Mouse (Mus musculus): ENCODE measurements at regions not wholly inside any gene's neighbourhood (a gene's known extent, or its start where the extent isn't known, plus 50 kb on each side); places are given as distances from the start of the nearest gene placed in this dataset.

- Histone ChIP-seq H3K4me3 (ENCODE audit: low read depth, low read length) (no peak overlapping the region), H3K9ac (ENCODE audit: low read depth, low read length) (no peak overlapping the region), H3K36me3 (ENCODE audit: control insufficient read depth, insufficient read depth) (no peaks in the 10 kb centered on the region), H3K9me3 (ENCODE audit: control insufficient read depth) (no peaks in the 10 kb centered on the region), H3K27ac (ENCODE audit: low read depth, low read length) (no peak overlapping the region), H3K4me2 (replicated peaks; ENCODE audit: low read depth) (no peak overlapping the region), H3K27me3 (replicated peaks; ENCODE audit: control insufficient read depth, insufficient read depth, low read length) (no peaks in the 10 kb centered on the region), H3K4me1 (replicated peaks; ENCODE audit: control insufficient read depth, insufficient read depth, low read length) (no peaks in the 10 kb centered on the region)
- no peak for ATAC-seq
- TF ChIP-seq CTCF (IDR thresholded peaks at IDR 0.05; ENCODE audit: low read depth) = no peak
- WGBS = 78% methylated on average over 5 of the region's 5 CpGs
These were observed 138.7 kb downstream of the Foxo1 start for GRCm38 (mm10) chr3:52406778-52407318.

- Histone ChIP-seq H3K4me2 (replicated peaks; ENCODE audit: low read depth) (no peak overlapping the region), H3K27ac (ENCODE audit: low read depth, low read length) (no peak overlapping the region), H3K27me3 (replicated peaks; ENCODE audit: control insufficient read depth, insufficient read depth, low read length) (no peaks in the 10 kb centered on the region), H3K36me3 (ENCODE audit: control insufficient read depth, insufficient read depth) (no peaks in the 10 kb centered on the region), H3K9me3 (ENCODE audit: control insufficient read depth) (no peaks in the 10 kb centered on the region), H3K4me3 (ENCODE audit: low read depth, low read length) (no peak overlapping the region), H3K9ac (ENCODE audit: low read depth, low read length) (no peak overlapping the region), H3K4me1 (replicated peaks; ENCODE audit: control insufficient read depth, insufficient read depth, low read length) (peaks cover 5% of the 10 kb centered on the region; the same call in 1 of the 2 replicates)
- no peak for TF ChIP-seq CTCF (IDR thresholded peaks at IDR 0.05; ENCODE audit: low read depth)
- ATAC-seq = no peak
- WGBS = 33% methylated on average over 4 of the region's 4 CpGs
These were observed 136.5 kb downstream of the Foxo1 start for GRCm38 (mm10) chr3:52404636-52405035.

GRCm38 (mm10) chr3:52403032-52403431 is 134.9 kb downstream of the Foxo1 start:
- H3K4me2 ChIP-seq (replicated peaks; ENCODE audit: low read depth) = no peak overlapping the region
- no peaks in the 10 kb centered on the region for H3K36me3 ChIP-seq (ENCODE audit: control insufficient read depth, insufficient read depth)
- H3K9me3 ChIP-seq (ENCODE audit: control insufficient read depth) = no peaks in the 10 kb centered on the region
- H3K4me3 ChIP-seq (ENCODE audit: low read depth, low read length) = no peak overlapping the region
- no peak for TF ChIP-seq CTCF (IDR thresholded peaks at IDR 0.05; ENCODE audit: low read depth)
- peaks cover 5% of the 10 kb centered on the region; the same call in 1 of the 2 replicates for H3K4me1 ChIP-seq (replicated peaks; ENCODE audit: control insufficient read depth, insufficient read depth, low read length)
- H3K9ac ChIP-seq (ENCODE audit: low read depth, low read length) = no peak overlapping the region
- H3K27me3 ChIP-seq (replicated peaks; ENCODE audit: control insufficient read depth, insufficient read depth, low read length) = no peaks in the 10 kb centered on the region
- WGBS = 97% methylated on average over 4 of the region's 4 CpGs
- no peak overlapping the region for H3K27ac ChIP-seq (ENCODE audit: low read depth, low read length)
- no peak for ATAC-seq
